Mouse (Mus musculus) forebrain, embryonic 12.5 days (tissue): ENCODE data around the gene Prdm2. TPM values are rescaled to one million over a fixed set of nuclear protein-coding genes. Genes with fewer than 3 reads are reported as not detected.

Experiments
- ATAC-seq: fragments of 200-750 bp; cut with Nextera tagmentation; 2 replicates; pipeline ENCODE4 v1.8.0; 2017; ENCODE audit warnings: moderate TSS enrichment; ENCODE audit not compliant: low FRiP score
- H3K27ac ChIP-seq: fragments of 300-500 bp; sonication (generic); 2 replicates; pipeline ENCODE4 v1.5.1; 2016; ENCODE audit warnings: mild to moderate bottlenecking
- H3K27me3 ChIP-seq: fragments of 300-500 bp; sonication (generic); 2 replicates; pipeline ENCODE4 v1.6.1; 2016; ENCODE audit warnings: mild to moderate bottlenecking
- H3K36me3 ChIP-seq: fragments of 300-500 bp; sonication (generic); replicated peaks from 2 replicates; pipeline ENCODE4 v1.6.1; 2016; ENCODE audit warnings: mild to moderate bottlenecking
- H3K4me1 ChIP-seq: fragments of 300-500 bp; sonication (generic); 2 replicates; pipeline ENCODE4 v1.6.1; 2016
- H3K4me2 ChIP-seq: fragments of 300-500 bp; sonication (generic); 2 replicates; pipeline ENCODE4 v1.6.1; 2016; ENCODE audit warnings: mild to moderate bottlenecking, moderate library complexity
- H3K4me3 ChIP-seq: fragments of 300-500 bp; sonication (generic); replicated peaks from 2 replicates; pipeline ENCODE4 v1.5.1; 2016; ENCODE audit warnings: mild to moderate bottlenecking
- H3K9ac ChIP-seq: fragments of 300-500 bp; sonication (generic); 2 replicates; pipeline ENCODE4 v1.6.1; 2016; ENCODE audit warnings: mild to moderate bottlenecking
- H3K9me3 ChIP-seq: fragments of 300-500 bp; sonication (generic); 2 replicates; pipeline ENCODE4 v1.6.1; 2016
- WGBS: fragments of 180-500 bp; shearing (Covaris S2); methylation state at CpG from one replicate; pipeline ENCODE4 v1.1.7; 2016; 5-methylcytosine and 5-hydroxymethylcytosine counted together
- polyA plus RNA-seq: library from polyadenylated mRNA; unstranded; fragments of >200 nt; fragmentation: Nextera tagmentation; extraction: Ambion mirVana; gene quantifications from 2 replicates; pipeline ENCODE4 v1.2.1, GENCODE M21; 2016

Gene Prdm2
- polyA plus RNA-seq, 1 experiment from 2014 or later = 17.0 TPM

DNA sequence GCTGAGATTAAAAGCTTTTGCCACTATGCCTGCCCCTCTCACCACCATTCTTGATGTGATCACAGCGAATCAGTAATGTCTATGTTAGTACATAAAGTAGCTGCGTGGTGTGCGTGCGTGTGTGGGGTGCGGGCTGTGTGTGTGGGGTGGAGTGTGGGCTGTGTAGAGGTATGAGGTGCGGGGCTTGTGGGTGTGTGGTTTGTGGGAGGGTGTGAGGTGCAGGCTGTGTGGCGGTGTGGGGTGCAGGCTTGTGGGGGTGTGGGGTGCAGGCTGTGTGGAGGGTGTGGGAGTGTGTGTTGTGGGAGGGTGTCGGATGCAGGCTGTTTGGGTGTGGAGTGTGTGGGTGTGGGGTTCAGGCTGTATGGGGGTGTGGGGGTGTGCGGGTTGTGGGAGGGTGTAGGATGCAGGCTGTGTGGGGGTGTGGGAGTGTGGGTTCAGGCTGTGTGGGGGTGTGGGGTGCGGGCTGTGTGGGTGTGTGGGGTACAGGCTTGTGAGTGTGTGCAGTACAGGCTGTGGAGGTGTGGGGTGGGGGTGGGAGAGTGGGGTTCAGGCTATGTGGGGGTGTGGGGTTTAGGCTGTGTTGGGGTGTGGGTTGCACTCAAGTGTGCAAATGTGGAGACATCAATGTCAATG lies 19.1 kb upstream of the Prdm2 start:
- H3K27me3 ChIP-seq = no peaks in the 10 kb centered on the region; the same call in 1 of the 2 replicates
- H3K36me3 ChIP-seq = no peaks in the 10 kb centered on the region
- H3K4me2 ChIP-seq = no peak overlapping the region
- no peaks in the 10 kb centered on the region for H3K4me1 ChIP-seq
- no peak overlapping the region for H3K27ac ChIP-seq
- 94% methylated on average over 10 of the region's 10 CpGs for WGBS
- H3K9ac ChIP-seq = no peak overlapping the region
- H3K4me3 ChIP-seq = no peak overlapping the region
- H3K9me3 ChIP-seq = peaks cover 4% of the 10 kb centered on the region; the same call in 1 of the 2 replicates
- ATAC-seq = no peak

DNA sequence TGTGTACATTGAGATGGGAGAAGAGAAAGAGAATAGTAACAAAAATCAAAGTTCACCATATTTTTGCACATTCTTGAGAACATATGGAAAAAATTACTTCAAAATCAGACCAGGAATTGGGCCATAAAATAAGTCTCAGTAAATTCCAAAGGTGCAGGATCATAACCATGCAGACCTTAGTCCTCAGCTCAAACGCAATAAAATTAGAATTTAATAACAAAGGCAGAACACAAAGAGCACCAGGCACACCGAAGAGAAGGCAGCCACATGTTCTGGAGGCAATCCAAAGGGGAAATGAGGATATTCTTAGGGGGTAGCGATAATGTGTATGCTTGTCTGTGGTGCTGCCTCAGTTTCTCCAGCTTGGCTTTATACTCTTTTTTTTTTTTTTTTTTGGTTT lies 18.3 kb upstream of the Prdm2 start:
- H3K27ac ChIP-seq = no peak overlapping the region
- peaks cover 4% of the 10 kb centered on the region; the same call in 1 of the 2 replicates for H3K9me3 ChIP-seq
- no peak overlapping the region for H3K9ac ChIP-seq
- WGBS = 87% methylated on average over 3 of the region's 3 CpGs
- no peak overlapping the region for H3K4me3 ChIP-seq
- H3K27me3 ChIP-seq = no peaks in the 10 kb centered on the region; the same call in 1 of the 2 replicates
- no peaks in the 10 kb centered on the region for H3K4me1 ChIP-seq
- ATAC-seq = no peak
- no peak overlapping the region for H3K4me2 ChIP-seq
- H3K36me3 ChIP-seq = no peaks in the 10 kb centered on the region

DNA sequence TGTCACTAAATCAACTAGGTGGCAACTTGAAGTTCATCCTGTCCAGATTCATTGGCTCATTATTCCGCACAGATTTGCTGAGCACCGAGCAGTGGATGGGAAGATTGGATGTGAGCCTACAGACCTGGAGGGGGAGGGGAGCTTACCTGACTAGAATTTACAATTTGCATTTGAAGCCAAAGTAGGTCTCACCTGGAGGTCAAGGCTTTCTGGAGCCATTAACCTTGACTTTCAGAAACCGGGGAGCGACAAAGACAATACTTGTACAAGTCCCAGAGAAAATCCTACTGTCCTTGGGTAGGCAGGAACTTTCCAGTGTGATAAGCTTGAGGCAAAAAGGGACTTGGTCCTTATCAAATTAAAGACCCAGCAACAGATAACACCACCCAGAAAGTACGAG lies 15.2 kb upstream of the Prdm2 start:
- Histone ChIP-seq H3K4me3 (no peak overlapping the region), H3K27me3 (no peaks in the 10 kb centered on the region; the same call in 1 of the 2 replicates), H3K4me2 (no peak overlapping the region), H3K4me1 (no peaks in the 10 kb centered on the region), H3K9ac (no peak overlapping the region), H3K9me3 (no peaks in the 10 kb centered on the region), H3K36me3 (no peaks in the 10 kb centered on the region), H3K27ac (no peak overlapping the region)
- ATAC-seq = no peak
- 77% methylated on average over 5 of the region's 5 CpGs for WGBS

DNA sequence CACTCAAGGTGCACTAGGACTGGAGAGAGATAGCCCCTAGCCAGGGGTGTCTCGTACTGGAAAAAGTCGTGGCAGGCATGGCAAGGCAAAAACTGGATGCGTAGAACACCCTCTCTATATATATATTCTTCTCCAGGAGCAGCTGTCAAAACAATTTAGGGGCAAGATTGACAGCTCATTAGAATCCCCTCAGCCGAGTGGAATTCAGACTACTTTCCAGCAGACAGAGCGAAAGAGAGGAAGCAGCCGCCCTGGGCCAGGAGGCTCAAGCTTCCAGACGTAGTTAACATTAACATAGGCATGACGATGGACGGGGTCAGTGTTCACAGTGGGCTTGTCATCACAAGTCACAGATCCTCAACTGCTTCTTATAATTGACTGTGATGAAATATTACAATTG lies 13.1 kb upstream of the Prdm2 start:
- Histone ChIP-seq H3K4me1 (no peaks in the 10 kb centered on the region), H3K36me3 (no peaks in the 10 kb centered on the region), H3K9me3 (no peaks in the 10 kb centered on the region), H3K4me2 (no peak overlapping the region), H3K4me3 (no peak overlapping the region), H3K27ac (no peak overlapping the region), H3K9ac (no peak overlapping the region), H3K27me3 (no peaks in the 10 kb centered on the region; the same call in 1 of the 2 replicates)
- no peak for ATAC-seq
- WGBS = 58% methylated on average over 9 of the region's 9 CpGs

DNA sequence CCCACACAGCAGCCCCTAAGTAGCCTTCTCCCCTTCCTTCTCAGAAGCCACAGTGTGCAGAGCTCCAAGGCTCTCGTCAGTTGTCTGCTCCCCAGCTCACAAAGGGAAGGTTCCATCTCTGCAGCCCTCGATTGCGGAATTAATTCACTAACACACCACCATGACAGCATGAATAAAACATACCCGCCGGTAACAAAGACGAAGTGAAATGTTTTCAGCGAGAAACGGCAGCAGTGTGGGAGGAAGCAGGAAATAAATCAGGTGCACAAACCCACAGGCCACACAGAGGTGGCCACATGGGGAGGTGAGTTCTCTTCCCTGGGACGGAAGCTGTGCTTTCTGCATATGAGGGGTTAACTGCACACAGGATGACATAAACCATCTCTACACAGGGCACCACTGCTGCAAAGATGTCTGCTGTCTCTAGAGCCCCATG lies 6.5 kb upstream of the Prdm2 start:
- peak; percentile 64 for ATAC-seq
- Histone ChIP-seq H3K4me3 (no peak overlapping the region), H3K9ac (no peak overlapping the region), H3K9me3 (no peaks in the 10 kb centered on the region), H3K4me2 (peak overlapping the region; percentile 34), H3K4me1 (peaks cover 7% of the 10 kb centered on the region), H3K27me3 (no peaks in the 10 kb centered on the region), H3K27ac (peak overlapping the region; percentile 77), H3K36me3 (no peaks in the 10 kb centered on the region)
- WGBS = 25% methylated on average over 9 of the region's 9 CpGs

DNA sequence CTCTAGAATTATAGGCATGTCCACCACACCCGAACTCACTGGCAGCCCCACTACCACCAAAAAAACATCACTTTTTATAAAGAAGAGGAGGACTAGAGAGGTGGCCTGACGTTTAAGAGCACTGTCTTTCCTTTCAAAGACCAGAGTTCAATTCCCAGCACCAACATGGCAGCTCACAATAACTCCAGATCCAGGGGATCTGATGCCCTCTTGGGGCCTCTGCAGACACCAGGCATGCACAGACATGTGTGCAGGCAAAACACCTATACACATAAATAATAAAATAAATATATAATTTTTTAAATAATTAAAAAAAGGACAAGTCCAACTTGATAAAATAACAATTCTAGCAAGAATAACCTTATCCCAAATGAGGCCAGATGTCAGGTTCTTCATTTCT lies 6.1 kb upstream of the Prdm2 start:
- H3K27me3 ChIP-seq = no peaks in the 10 kb centered on the region
- H3K9me3 ChIP-seq = no peaks in the 10 kb centered on the region
- H3K4me3 ChIP-seq = no peak overlapping the region
- no peak overlapping the region for H3K9ac ChIP-seq
- H3K36me3 ChIP-seq = no peaks in the 10 kb centered on the region
- peak overlapping the region; percentile 77 for H3K27ac ChIP-seq
- H3K4me1 ChIP-seq = peaks cover 7% of the 10 kb centered on the region
- H3K4me2 ChIP-seq = peak overlapping the region; percentile 34; the same call in 1 of the 2 replicates
- 87% methylated on average over 2 of the region's 2 CpGs for WGBS
- no peak for ATAC-seq

DNA sequence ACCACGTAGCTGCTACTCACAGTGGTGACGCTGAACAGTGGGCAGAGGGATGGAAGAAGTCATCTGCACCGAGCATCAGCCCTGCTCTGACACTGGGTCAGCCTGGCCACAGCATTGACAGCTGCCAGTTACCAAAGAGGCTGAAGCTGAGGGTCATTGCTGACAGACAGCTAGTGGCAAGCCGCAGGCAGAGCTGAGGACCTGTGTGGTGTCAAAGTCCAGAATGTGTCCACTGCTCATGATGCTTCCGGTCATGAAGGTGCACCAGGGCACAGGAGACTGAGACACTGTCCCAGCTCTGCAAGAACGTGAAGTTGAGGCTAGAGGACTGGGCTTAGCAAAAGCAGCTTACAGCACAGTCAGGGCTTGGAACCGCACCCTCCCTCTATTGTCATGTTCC lies 4.4 kb upstream of the Prdm2 start:
- Histone ChIP-seq H3K4me1 (peaks cover 12% of the 10 kb centered on the region), H3K27me3 (no peaks in the 10 kb centered on the region), H3K9ac (no peak overlapping the region), H3K27ac (no peak overlapping the region), H3K9me3 (no peaks in the 10 kb centered on the region), H3K4me2 (no peak overlapping the region), H3K4me3 (no peak overlapping the region), H3K36me3 (no peaks in the 10 kb centered on the region)
- WGBS = 84% methylated on average over 7 of the region's 7 CpGs
- ATAC-seq = no peak

DNA sequence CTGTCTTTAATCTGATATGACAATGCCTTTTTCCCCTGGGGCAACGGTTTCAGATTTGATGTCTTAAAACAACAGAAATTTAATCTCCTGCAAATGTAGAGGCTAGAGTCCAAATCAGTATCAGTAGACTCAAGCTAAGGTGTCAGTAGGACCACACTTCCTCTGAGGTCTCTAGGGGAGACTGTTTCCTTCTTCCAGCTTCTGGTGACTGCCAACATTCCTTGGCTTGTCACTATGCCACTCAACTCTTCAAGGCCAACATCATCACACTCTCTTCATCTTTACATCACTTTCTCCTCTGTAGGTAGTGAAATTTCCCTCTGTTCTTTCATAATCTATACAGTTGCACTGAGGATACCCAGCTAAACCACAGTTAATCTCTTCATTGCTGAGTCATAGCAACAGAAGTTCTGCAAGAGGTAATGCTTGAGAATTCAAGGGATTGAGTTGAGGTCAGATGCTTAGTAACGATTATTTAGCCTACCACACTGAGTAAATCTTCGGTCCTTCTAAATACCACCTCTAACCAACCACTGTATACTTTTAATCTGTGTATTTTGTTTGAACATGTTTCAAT lies 1.5 kb upstream of the Prdm2 start:
- WGBS = 92% methylated on average over 3 of the region's 3 CpGs
- no peak for ATAC-seq

DNA sequence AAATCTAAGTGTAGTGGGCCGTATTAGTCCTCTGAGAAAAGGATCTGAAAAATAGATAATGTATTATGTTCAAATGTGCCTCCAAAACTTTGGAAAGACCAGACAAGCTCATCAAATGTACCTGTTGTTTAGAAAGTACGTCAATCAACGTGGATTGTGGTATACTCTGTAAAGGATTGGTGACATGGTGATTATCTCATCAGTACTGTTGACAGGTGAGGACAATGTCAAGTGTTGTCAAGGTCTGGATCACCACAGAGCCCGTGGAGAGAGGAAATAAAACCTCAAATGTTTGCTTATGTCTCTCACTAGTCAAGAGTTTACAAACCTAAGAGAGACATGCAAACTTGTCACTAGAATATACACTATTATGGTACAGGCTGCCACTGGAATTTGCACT lies 776 bp upstream of the Prdm2 start:
- ATAC-seq = no peak
- Histone ChIP-seq H3K36me3 (no peaks in the 10 kb centered on the region), H3K4me2 (no peak overlapping the region), H3K27ac (no peak overlapping the region), H3K9me3 (no peaks in the 10 kb centered on the region), H3K4me3 (no peak overlapping the region), H3K9ac (no peak overlapping the region), H3K27me3 (no peaks in the 10 kb centered on the region), H3K4me1 (peaks cover 24% of the 10 kb centered on the region)
- 86% methylated on average over 4 of the region's 4 CpGs for WGBS

More for the DNA sequence above, 1.5 kb upstream of the Prdm2 start:
- peaks cover 29% of the 10 kb centered on the region for H3K4me1 ChIP-seq
- no peak overlapping the region for H3K27ac ChIP-seq
- no peaks in the 10 kb centered on the region for H3K27me3 ChIP-seq
- no peak overlapping the region for H3K4me2 ChIP-seq
- H3K36me3 ChIP-seq = no peaks in the 10 kb centered on the region
- H3K4me3 ChIP-seq = no peak overlapping the region
- no peaks in the 10 kb centered on the region for H3K9me3 ChIP-seq
- no peak overlapping the region for H3K9ac ChIP-seq

DNA sequence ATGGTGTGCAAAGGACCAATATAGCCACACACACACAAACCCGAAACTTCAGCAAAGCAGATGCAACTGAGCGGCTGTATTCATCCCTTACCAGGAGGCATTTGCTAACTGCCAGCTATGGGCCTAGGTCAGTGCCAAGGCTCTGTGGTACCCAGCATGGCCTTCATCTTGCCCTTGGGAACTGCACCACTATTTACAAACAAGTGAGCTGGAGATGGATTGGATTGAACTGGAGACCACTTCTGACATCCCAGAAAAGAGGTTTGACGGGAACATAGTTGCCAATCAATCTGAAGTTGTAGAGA lies 332 bp upstream of the Prdm2 start:
- WGBS = 98% methylated on average over 3 of the region's 3 CpGs
- H3K27ac ChIP-seq = no peak overlapping the region
- no peaks in the 10 kb centered on the region for H3K9me3 ChIP-seq
- peaks cover 24% of the 10 kb centered on the region for H3K4me1 ChIP-seq
- peak overlapping the region; percentile 81 for H3K4me2 ChIP-seq
- H3K27me3 ChIP-seq = no peaks in the 10 kb centered on the region
- H3K4me3 ChIP-seq = peak overlapping the region; percentile 90
- peak; percentile 7; the same call in 1 of the 2 replicates for ATAC-seq
- no peaks in the 10 kb centered on the region for H3K36me3 ChIP-seq
- no peak overlapping the region for H3K9ac ChIP-seq

DNA sequence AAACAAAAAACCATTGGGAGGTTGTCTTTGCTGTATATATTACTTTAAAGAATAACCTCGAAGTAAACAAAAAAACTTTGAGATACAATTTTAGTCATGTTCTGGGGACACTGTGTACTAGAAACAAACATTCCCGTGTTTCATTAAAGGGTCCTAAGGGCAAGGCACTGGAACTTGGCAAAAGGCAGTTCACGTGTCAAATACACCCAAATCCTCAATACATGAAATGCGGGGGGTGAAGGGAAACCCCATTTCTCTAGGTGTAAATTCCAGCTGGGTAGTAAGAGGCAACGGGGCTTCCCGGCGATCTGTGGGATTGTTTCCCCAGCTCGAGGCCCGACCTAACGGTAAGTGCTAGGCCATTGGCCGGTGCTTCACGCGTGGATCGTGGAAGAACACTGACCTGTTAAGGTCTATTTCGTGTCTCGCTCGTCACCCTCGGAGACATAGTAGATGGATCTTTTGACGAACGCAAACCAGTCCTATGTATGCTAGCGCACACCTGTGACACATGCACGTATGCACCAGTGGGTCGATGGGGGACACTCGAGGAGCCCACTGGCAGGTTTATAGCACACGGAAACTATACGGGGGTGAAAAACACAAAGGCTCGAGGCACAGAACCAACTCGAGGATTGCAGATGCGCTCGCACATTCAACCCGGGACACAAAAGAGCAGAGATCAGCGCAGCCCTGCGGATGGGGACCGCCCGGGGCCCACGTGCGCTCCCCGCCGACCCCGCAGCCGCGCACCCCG lies 1.0 kb downstream of the Prdm2 start:
- WGBS = 10% methylated on average over 43 of the region's 43 CpGs

DNA sequence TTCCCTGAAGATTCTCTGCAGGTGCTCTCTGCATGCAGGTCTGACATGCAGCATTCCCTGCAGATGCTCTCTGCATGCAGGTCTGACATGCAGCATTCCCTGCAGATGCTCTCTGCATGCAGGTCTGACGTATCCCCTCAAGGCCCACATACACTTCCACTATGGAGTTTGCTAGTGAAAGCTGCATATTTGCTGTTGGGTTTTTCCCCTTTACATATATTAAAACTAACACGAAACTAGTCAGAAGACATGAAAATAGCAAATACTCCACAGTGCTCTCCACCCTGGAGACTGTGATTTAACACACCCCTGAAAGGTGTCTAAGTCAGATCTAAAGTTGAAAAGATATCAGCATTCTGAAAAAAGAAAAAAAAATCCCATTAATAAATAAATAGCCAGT lies 2.8 kb downstream of the Prdm2 start:
- Histone ChIP-seq H3K36me3 (no peaks in the 10 kb centered on the region), H3K4me1 (peaks cover 24% of the 10 kb centered on the region), H3K9me3 (no peaks in the 10 kb centered on the region), H3K4me3 (no peak overlapping the region), H3K4me2 (no peak overlapping the region; the same call in 1 of the 2 replicates), H3K9ac (no peak overlapping the region), H3K27ac (no peak overlapping the region), H3K27me3 (no peaks in the 10 kb centered on the region)
- no peak for ATAC-seq
- 83% methylated on average over 2 of the region's 2 CpGs for WGBS

More for the DNA sequence above, 1.0 kb downstream of the Prdm2 start:
- Histone ChIP-seq H3K27ac (peak overlapping the region; percentile 91), H3K4me2 (peak overlapping the region; percentile 81), H3K9me3 (no peaks in the 10 kb centered on the region), H3K4me3 (peak overlapping the region; percentile 90), H3K9ac (peak overlapping the region; percentile 91), H3K36me3 (no peaks in the 10 kb centered on the region), H3K27me3 (no peaks in the 10 kb centered on the region), H3K4me1 (peaks cover 24% of the 10 kb centered on the region)
- ATAC-seq = peak; percentile 67
